Mouse (Mus musculus): ENCODE results near the gene Gm44973. TPM values are rescaled to one million over a fixed set of nuclear protein-coding genes. Genes with fewer than 3 reads are reported as not detected.
"Not testable (repeated sequence)": the region's sequence is repeated elsewhere in the genome, so short reads cannot be mapped to it uniquely, and the experiment has no call there.

Gm44973 gene
- polyA plus RNA-seq, 1 experiment from 2014 or later: 0.15 TPM

GRCm38 (mm10) chr7:5074984-5075383 lies 59.7 kb downstream of the Gm44973 start:
- no peak overlapping the region for H3K4me2 ChIP-seq
- H3K4me3 ChIP-seq (replicated peaks): no peak overlapping the region
- no peak overlapping the region for H3K9ac ChIP-seq (replicated peaks)
- no peaks in the 10 kb centered on the region for H3K9me3 ChIP-seq (replicated peaks)
- no peaks in the 10 kb centered on the region for H3K27me3 ChIP-seq (replicated peaks)
- no peak overlapping the region for H3K27ac ChIP-seq (replicated peaks)
- no peaks in the 10 kb centered on the region for H3K4me1 ChIP-seq
- ATAC-seq (ENCODE audit: low FRiP score): no peak
- peaks cover 82% of the 10 kb centered on the region for H3K36me3 ChIP-seq
- WGBS: 96% methylated on average over 5 of the region's 5 CpGs

GRCm38 (mm10) chr7:5076931-5077330 lies 61.6 kb downstream of the Gm44973 start:
- ATAC-seq (ENCODE audit: low FRiP score): no peak
- 87% methylated on average over 2 of the region's 2 CpGs for WGBS
- Histone ChIP-seq H3K27ac (replicated peaks) (no peak overlapping the region), H3K4me2 (no peak overlapping the region), H3K9me3 (replicated peaks) (no peaks in the 10 kb centered on the region), H3K4me3 (replicated peaks) (no peak overlapping the region), H3K27me3 (replicated peaks) (no peaks in the 10 kb centered on the region), H3K9ac (replicated peaks) (no peak overlapping the region), H3K4me1 (peaks cover 13% of the 10 kb centered on the region), H3K36me3 (peaks cover 63% of the 10 kb centered on the region)

GRCm38 (mm10) chr7:5079365-5080009 lies 64.2 kb downstream of the Gm44973 start:
- not testable (repeated sequence) for H3K27me3 ChIP-seq (replicated peaks); H3K9me3 ChIP-seq (replicated peaks)
- Histone ChIP-seq H3K4me3 (replicated peaks) (peak overlapping the region; percentile 94), H3K9ac (replicated peaks) (peak overlapping the region; percentile 96; the same call in 1 of the 2 replicates), H3K27ac (replicated peaks) (peak overlapping the region; percentile 88), H3K4me2 (peak overlapping the region; percentile 67), H3K36me3 (peaks cover 46% of the 10 kb centered on the region), H3K4me1 (peaks cover 30% of the 10 kb centered on the region)
- ATAC-seq (ENCODE audit: low FRiP score): peak; percentile 48
- WGBS: 51% methylated on average over 10 of the region's 13 CpGs

- Histone ChIP-seq H3K9me3 (replicated peaks) (no peaks in the 10 kb centered on the region), H3K4me2 (peak within 1 kb of the TSS; percentile 67), H3K9ac (replicated peaks) (peak within 1 kb of the TSS; percentile 96), H3K36me3 (peaks cover 39% of the 10 kb centered on the region), H3K4me3 (replicated peaks) (peak within 1 kb of the TSS; percentile 94), H3K27ac (replicated peaks) (peak within 1 kb of the TSS; percentile 88), H3K27me3 (replicated peaks) (no peaks in the 10 kb centered on the region), H3K4me1 (peaks cover 32% of the 10 kb centered on the region)
- WGBS: under 1% methylated on average over 78 of the region's 81 CpGs
- ATAC-seq (ENCODE audit: low FRiP score): peak; percentile 96
Observed at GRCm38 (mm10) chr7:5080010-5080751, 64.9 kb downstream of the Gm44973 start, which contains the start of gene Epn1. Gene Epn1 (plus strand): TSS chr7:5080235.

- H3K4me3 ChIP-seq (replicated peaks): peak overlapping the region; percentile 94
- peaks cover 39% of the 10 kb centered on the region for H3K36me3 ChIP-seq
- no peaks in the 10 kb centered on the region for H3K9me3 ChIP-seq (replicated peaks)
- no peaks in the 10 kb centered on the region for H3K27me3 ChIP-seq (replicated peaks)
- H3K4me2 ChIP-seq: peak overlapping the region; percentile 67
- H3K4me1 ChIP-seq: peaks cover 37% of the 10 kb centered on the region
- peak overlapping the region; percentile 96 for H3K9ac ChIP-seq (replicated peaks)
- H3K27ac ChIP-seq (replicated peaks): peak overlapping the region; percentile 88
- ATAC-seq (ENCODE audit: low FRiP score): no peak
- 17% methylated on average over 6 of the region's 6 CpGs for WGBS
Observed at GRCm38 (mm10) chr7:5080815-5081214, 65.5 kb downstream of the Gm44973 start.

- ATAC-seq (ENCODE audit: low FRiP score): no peak
- Histone ChIP-seq H3K4me3 (replicated peaks) (peak overlapping the region; percentile 94), H3K27me3 (replicated peaks) (no peaks in the 10 kb centered on the region), H3K27ac (replicated peaks) (0 out of 2 replicates have a peak overlapping the region, but pooled peaks have one; percentile 88), H3K9ac (replicated peaks) (peak overlapping the region; percentile 96), H3K4me1 (peaks cover 37% of the 10 kb centered on the region), H3K36me3 (peaks cover 36% of the 10 kb centered on the region), H3K4me2 (peak overlapping the region; percentile 67), H3K9me3 (replicated peaks) (no peaks in the 10 kb centered on the region)
- WGBS: 80% methylated on average over 6 of the region's 6 CpGs
Observed at GRCm38 (mm10) chr7:5081241-5081640, 65.9 kb downstream of the Gm44973 start.

- Histone ChIP-seq H3K4me3 (replicated peaks) (peak overlapping the region; percentile 94; the same call in 1 of the 2 replicates), H3K9ac (replicated peaks) (no peak overlapping the region), H3K9me3 (replicated peaks) (no peaks in the 10 kb centered on the region), H3K27ac (replicated peaks) (no peak overlapping the region), H3K4me2 (peak overlapping the region; percentile 67), H3K36me3 (peaks cover 29% of the 10 kb centered on the region), H3K4me1 (peaks cover 38% of the 10 kb centered on the region), H3K27me3 (replicated peaks) (no peaks in the 10 kb centered on the region)
- WGBS: 94% methylated on average over 2 of the region's 2 CpGs
- ATAC-seq (ENCODE audit: low FRiP score): no peak
Observed at GRCm38 (mm10) chr7:5081939-5082338, 66.6 kb downstream of the Gm44973 start.

Other genes with a start within 250 kb of the Gm44973 start
- gene Fam71e2, start 244.2 kb upstream of the Gm44973 start, polyA plus RNA-seq (2015; fragmentation: Nextera tagmentation; extraction: Ambion mirVana): not detected in 2 replicates
- 0.90 and 1.0 TPM in 2 replicates for gene Il11, start 232.6 kb upstream of the Gm44973 start, polyA plus RNA-seq (2015; fragmentation: Nextera tagmentation; extraction: Ambion mirVana)
- not detected in 2 replicates for gene Tmem190, start 232.6 kb upstream of the Gm44973 start, polyA plus RNA-seq (2015; fragmentation: Nextera tagmentation; extraction: Ambion mirVana)
- gene Tmem238, start 225.8 kb upstream of the Gm44973 start, polyA plus RNA-seq (2015; fragmentation: Nextera tagmentation; extraction: Ambion mirVana): 6.8 and 9.9 TPM in 2 replicates
- 224 and 255 TPM in 2 replicates for gene Rpl28, start 222.6 kb upstream of the Gm44973 start, polyA plus RNA-seq (2015; fragmentation: Nextera tagmentation; extraction: Ambion mirVana)
- 252 and 275 TPM in 2 replicates for gene Ube2s, start 202.9 kb upstream of the Gm44973 start, polyA plus RNA-seq (2015; fragmentation: Nextera tagmentation; extraction: Ambion mirVana)
- 10.6 and 11.3 TPM in 2 replicates for gene Shisa7, start 170.8 kb upstream of the Gm44973 start, polyA plus RNA-seq (2015; fragmentation: Nextera tagmentation; extraction: Ambion mirVana)
- 3.7 and 5.9 TPM in 2 replicates for gene Isoc2b, start 145.2 kb upstream of the Gm44973 start, polyA plus RNA-seq (2015; fragmentation: Nextera tagmentation; extraction: Ambion mirVana)
- 0.51 and 0.79 TPM in 2 replicates for gene Isoc2a, start 138.3 kb upstream of the Gm44973 start, polyA plus RNA-seq (2015; fragmentation: Nextera tagmentation; extraction: Ambion mirVana)
- 0.23 and 0.37 TPM in 2 replicates for gene Gm36210, start 109.0 kb upstream of the Gm44973 start, polyA plus RNA-seq (2015; fragmentation: Nextera tagmentation; extraction: Ambion mirVana)
- 3.1 and 4.0 TPM in 2 replicates for gene Zfp628, start 100.3 kb upstream of the Gm44973 start, polyA plus RNA-seq (2015; fragmentation: Nextera tagmentation; extraction: Ambion mirVana)
- 30.8 and 36.3 TPM in 2 replicates for gene Nat14, start 93.5 kb upstream of the Gm44973 start, polyA plus RNA-seq (2015; fragmentation: Nextera tagmentation; extraction: Ambion mirVana)
- 1.00 and 1.8 TPM in 2 replicates for gene Ssc5d, start 89.7 kb upstream of the Gm44973 start, polyA plus RNA-seq (2015; fragmentation: Nextera tagmentation; extraction: Ambion mirVana)
- gene Sbk2, start 51.1 kb upstream of the Gm44973 start, polyA plus RNA-seq (2015; fragmentation: Nextera tagmentation; extraction: Ambion mirVana): 0.14 TPM in 1 of 2 replicates, not detected in the other
- gene Sbk3, start 44.3 kb upstream of the Gm44973 start, polyA plus RNA-seq (2015; fragmentation: Nextera tagmentation; extraction: Ambion mirVana): 0.32 and 0.35 TPM in 2 replicates
- 49.6 and 57.0 TPM in 2 replicates for gene Zfp579, start 19.3 kb upstream of the Gm44973 start, polyA plus RNA-seq (2015; fragmentation: Nextera tagmentation; extraction: Ambion mirVana)
- 7.3 and 9.9 TPM in 2 replicates for gene Zfp524, start 1.1 kb upstream of the Gm44973 start, polyA plus RNA-seq (2015; fragmentation: Nextera tagmentation; extraction: Ambion mirVana)
- gene Fiz1, start 799 bp upstream of the Gm44973 start, polyA plus RNA-seq (2015; fragmentation: Nextera tagmentation; extraction: Ambion mirVana): 37.0 TPM in 2 replicates
- 6.4 and 7.0 TPM in 2 replicates for gene Zfp865, start 4.9 kb downstream of the Gm44973 start, polyA plus RNA-seq (2015; fragmentation: Nextera tagmentation; extraction: Ambion mirVana)
- gene Ccdc106, start 5.1 kb downstream of the Gm44973 start, polyA plus RNA-seq (2015; fragmentation: Nextera tagmentation; extraction: Ambion mirVana): 60.0 and 75.7 TPM in 2 replicates
- not detected in 2 replicates for gene 4632433K11Rik, start 18.6 kb downstream of the Gm44973 start, polyA plus RNA-seq (2015; fragmentation: Nextera tagmentation; extraction: Ambion mirVana)
- gene Zfp784, start 22.9 kb downstream of the Gm44973 start, polyA plus RNA-seq (2015; fragmentation: Nextera tagmentation; extraction: Ambion mirVana): 7.7 and 9.0 TPM in 2 replicates
- gene Zfp580, start 36.0 kb downstream of the Gm44973 start, polyA plus RNA-seq (2015; fragmentation: Nextera tagmentation; extraction: Ambion mirVana): 90.7 and 101 TPM in 2 replicates
- 94.2 and 105 TPM in 2 replicates for gene U2af2, start 46.6 kb downstream of the Gm44973 start, polyA plus RNA-seq (2015; fragmentation: Nextera tagmentation; extraction: Ambion mirVana)
- 92.5 and 105 TPM in 2 replicates for gene Epn1, start 64.7 kb downstream of the Gm44973 start, polyA plus RNA-seq (2015; fragmentation: Nextera tagmentation; extraction: Ambion mirVana)
- not detected in 2 replicates for gene Rfpl4, start 101.5 kb downstream of the Gm44973 start, polyA plus RNA-seq (2015; fragmentation: Nextera tagmentation; extraction: Ambion mirVana)
- 0.47 and 0.60 TPM in 2 replicates for gene Rasl2-9, start 110.5 kb downstream of the Gm44973 start, polyA plus RNA-seq (2015; fragmentation: Nextera tagmentation; extraction: Ambion mirVana)
- 0.05 and 0.13 TPM in 2 replicates for gene Vmn1r55, start 134.2 kb downstream of the Gm44973 start, polyA plus RNA-seq (2015; fragmentation: Nextera tagmentation; extraction: Ambion mirVana)
- not detected in 2 replicates for gene Vmn1r56, start 181.3 kb downstream of the Gm44973 start, polyA plus RNA-seq (2015; fragmentation: Nextera tagmentation; extraction: Ambion mirVana)
- not detected in 2 replicates for gene Vmn1r57, start 203.0 kb downstream of the Gm44973 start, polyA plus RNA-seq (2015; fragmentation: Nextera tagmentation; extraction: Ambion mirVana)

All from neural tube, embryonic 15.5 days (tissue).